In genomic region chr2:120563235-120563990, GRCm38 (mm10) we compare ENCODE assay signal across 8 mouse cellular contexts. TPM values are rescaled to one million over a fixed set of nuclear protein-coding genes. Genes with fewer than 3 reads are reported as not detected.
A peak's percentile ranks its signal among the peaks of the same experiment; 100 is the strongest.
DNase-seq lines count a peak whose midpoint lies in the region; ATAC-seq and TF ChIP-seq lines count a peak whose summit lies in the region.

Gene Zfp106, minus strand, starts transcription at chr2:120563843.

- ATAC-seq in forebrain, embryonic 12.5 days (ENCODE audit: low FRiP score): peak; percentile 85
- ATAC-seq in heart, postnatal 0 days (ENCODE audit: insufficient read depth, low read depth): peak; percentile 82
- ATAC-seq in liver, postnatal 0 days: peak; percentile 73
- peak; percentile 89 for ATAC-seq in neural tube, embryonic 14.5 days (ENCODE audit: low read depth)

- H3K4me3 ChIP-seq in E14TG2a.4 (replicated peaks; ENCODE audit: low read length): peak within 1 kb of the TSS; percentile 94
- peak within 1 kb of the TSS; percentile 71 for H3K4me3 ChIP-seq in forebrain, embryonic 12.5 days (replicated peaks)
- peak within 1 kb of the TSS; percentile 92 for H3K4me3 ChIP-seq in heart, postnatal 0 days (ENCODE audit: low read depth, low read length)
- H3K4me3 ChIP-seq in liver, postnatal 0 days (ENCODE audit: low read depth, low read length): peak within 1 kb of the TSS; percentile 99
- peak within 1 kb of the TSS; percentile 84 for H3K4me3 ChIP-seq in neural tube, embryonic 14.5 days (ENCODE audit: low read depth, low read length)

- H3K4me1 ChIP-seq in E14TG2a.4 (replicated peaks; ENCODE audit: low read depth, low read length): peaks cover 49% of the 10 kb centered on the region
- H3K4me1 ChIP-seq in forebrain, embryonic 12.5 days: peaks cover 19% of the 10 kb centered on the region
- peaks cover 11% of the 10 kb centered on the region; the same call in 1 of the 2 replicates for H3K4me1 ChIP-seq in heart, postnatal 0 days (ENCODE audit: control insufficient read depth, insufficient read depth)
- H3K4me1 ChIP-seq in liver, postnatal 0 days (ENCODE audit: insufficient read depth): peaks cover 28% of the 10 kb centered on the region
- peaks cover 7% of the 10 kb centered on the region; the same call in 1 of the 2 replicates for H3K4me1 ChIP-seq in neural tube, embryonic 14.5 days (ENCODE audit: control insufficient read depth, insufficient read depth, low read length)

- peak within 1 kb of the TSS; percentile 79 for H3K4me2 ChIP-seq in forebrain, embryonic 12.5 days
- peak within 1 kb of the TSS; percentile 78 for H3K4me2 ChIP-seq in heart, postnatal 0 days (ENCODE audit: low read depth, low read length)
- peak within 1 kb of the TSS; percentile 91 for H3K4me2 ChIP-seq in liver, postnatal 0 days (ENCODE audit: low read depth, low read length)
- peak within 1 kb of the TSS; percentile 87 for H3K4me2 ChIP-seq in neural tube, embryonic 14.5 days (ENCODE audit: low read depth, low read length)

- peaks cover 18% of the 10 kb centered on the region for H3K36me3 ChIP-seq in E14TG2a.4 (ENCODE audit: insufficient read depth, low read length)
- H3K36me3 ChIP-seq in forebrain, embryonic 12.5 days (replicated peaks): 0 out of 2 replicates have a peak, but pooled peaks cover 7% of the 10 kb centered on the region
- no peaks in the 10 kb centered on the region for H3K36me3 ChIP-seq in heart, postnatal 0 days (replicated peaks; ENCODE audit: control insufficient read depth, insufficient read depth, low read length)
- H3K36me3 ChIP-seq in liver, postnatal 0 days (replicated peaks; ENCODE audit: insufficient read depth, low read length): peaks cover 4% of the 10 kb centered on the region; the same call in 1 of the 2 replicates
- no peaks in the 10 kb centered on the region for H3K36me3 ChIP-seq in neural tube, embryonic 14.5 days (ENCODE audit: control insufficient read depth, insufficient read depth, low read length)

- TF ChIP-seq CTCF in E14TG2a.4 (conservative IDR thresholded peaks at IDR 0.05; ENCODE audit: low read length): no peak
- no peak for TF ChIP-seq CTCF in heart, postnatal 0 days (IDR thresholded peaks at IDR 0.05; ENCODE audit: low read depth)
- TF ChIP-seq CTCF in liver, postnatal 0 days (IDR thresholded peaks at IDR 0.05; ENCODE audit: low read depth): no peak

- peak within 1 kb of the TSS; percentile 79 for H3K27ac ChIP-seq in forebrain, embryonic 12.5 days
- H3K27ac ChIP-seq in heart, postnatal 0 days (ENCODE audit: low read depth): peak within 1 kb of the TSS; percentile 85
- H3K27ac ChIP-seq in liver, postnatal 0 days (ENCODE audit: low read depth): peak within 1 kb of the TSS; percentile 93
- H3K27ac ChIP-seq in neural tube, embryonic 14.5 days (ENCODE audit: low read depth, low read length): peak within 1 kb of the TSS; percentile 74

- WGBS in forebrain, embryonic 12.5 days: 1% methylated on average over 50 of the region's 50 CpGs
- WGBS in heart, postnatal 0 days: under 1% methylated on average over 45 of the region's 50 CpGs
- under 1% methylated on average over 50 of the region's 50 CpGs for WGBS in large intestine, adult 2 months
- under 1% methylated on average over 49 of the region's 50 CpGs for WGBS in liver, postnatal 0 days (ENCODE audit: insufficient replicate concordance)
- under 1% methylated on average over 50 of the region's 50 CpGs for WGBS in neural tube, embryonic 14.5 days

- H3K27me3 ChIP-seq in E14TG2a.4 (ENCODE audit: insufficient read depth, low read length): no peaks in the 10 kb centered on the region
- H3K27me3 ChIP-seq in forebrain, embryonic 12.5 days: no peaks in the 10 kb centered on the region
- H3K27me3 ChIP-seq in heart, postnatal 0 days (ENCODE audit: control insufficient read depth, insufficient read depth, low read length): no peaks in the 10 kb centered on the region
- no peaks in the 10 kb centered on the region for H3K27me3 ChIP-seq in liver, postnatal 0 days (ENCODE audit: insufficient read depth, low read length)
- no peaks in the 10 kb centered on the region for H3K27me3 ChIP-seq in neural tube, embryonic 14.5 days (ENCODE audit: control insufficient read depth, insufficient read depth, low read length)

- peak within 1 kb of the TSS; percentile 88 for H3K9ac ChIP-seq in forebrain, embryonic 12.5 days
- peak within 1 kb of the TSS; percentile 92 for H3K9ac ChIP-seq in heart, postnatal 0 days (replicated peaks; ENCODE audit: low read depth, low read length)
- H3K9ac ChIP-seq in liver, postnatal 0 days (replicated peaks): peak within 1 kb of the TSS; percentile 97
- peak within 1 kb of the TSS; percentile 82 for H3K9ac ChIP-seq in neural tube, embryonic 14.5 days (replicated peaks; ENCODE audit: low read depth, low read length)

- DNase-seq in c-Kit-positive CD71-positive TER-119-positive erythroid progenitor cells, embryonic 14.5 days (ENCODE audit: low spot score): peak; percentile 78
- DNase-seq in heart, postnatal 0 days (ENCODE audit: low spot score): peak; percentile 95
- DNase-seq in large intestine, adult 2 months (ENCODE audit: low read depth, low spot score): no peak
- DNase-seq in liver, postnatal 0 days: peak; percentile 90
- peak; percentile 87 for DNase-seq in testis, postnatal 10 days (ENCODE audit: low spot score)

- no peak for TF ChIP-seq EP300 in heart, postnatal 0 days (IDR thresholded peaks at IDR 0.05; ENCODE audit: low read depth)
- TF ChIP-seq EP300 in liver, postnatal 0 days (IDR thresholded peaks at IDR 0.05; ENCODE audit: low read depth): peak; percentile 68; the same call in 1 of the 2 replicates

- H3K9me3 ChIP-seq in E14TG2a.4 (ENCODE audit: low read length): no peaks in the 10 kb centered on the region
- no peaks in the 10 kb centered on the region for H3K9me3 ChIP-seq in forebrain, embryonic 12.5 days
- H3K9me3 ChIP-seq in heart, postnatal 0 days (replicated peaks; ENCODE audit: control insufficient read depth, low read length): no peaks in the 10 kb centered on the region
- no peaks in the 10 kb centered on the region for H3K9me3 ChIP-seq in liver, postnatal 0 days (ENCODE audit: low read length)
- no peaks in the 10 kb centered on the region for H3K9me3 ChIP-seq in neural tube, embryonic 14.5 days (ENCODE audit: control insufficient read depth, low read length)

RNA-seq across cellular contexts. Expression of gene Zfp106, which starts in this region (rescaled TPM):
- 68.2 and 68.3 TPM in 2 replicates for polyA plus RNA-seq in forebrain, embryonic 12.5 days (2016; fragmentation: Nextera tagmentation; extraction: Ambion mirVana)
- total RNA-seq in heart, postnatal 0 days (2014; rRNA removed; ENCODE audit: low replicate concordance): 58.7 and 148 TPM in 2 replicates
- 40.8 and 41.7 TPM in 2 replicates for polyA plus RNA-seq in heart, postnatal 0 days (2015; fragmentation: Nextera tagmentation; extraction: Ambion mirVana)
- polyA plus RNA-seq in large intestine, adult 2 months (2012; rRNA removed): 27.4 and 58.3 TPM in 2 replicates
- 14.9 and 18.8 TPM in 2 replicates for polyA plus RNA-seq in liver, postnatal 0 days (2015; fragmentation: Nextera tagmentation; extraction: Ambion mirVana)
- 44.2 and 54.5 TPM in 2 replicates for polyA plus RNA-seq in neural tube, embryonic 14.5 days (2014; fragmentation: Nextera tagmentation; extraction: Ambion mirVana)
